Mouse (Mus musculus): ENCODE results near the gene Psmb3.

DNA sequence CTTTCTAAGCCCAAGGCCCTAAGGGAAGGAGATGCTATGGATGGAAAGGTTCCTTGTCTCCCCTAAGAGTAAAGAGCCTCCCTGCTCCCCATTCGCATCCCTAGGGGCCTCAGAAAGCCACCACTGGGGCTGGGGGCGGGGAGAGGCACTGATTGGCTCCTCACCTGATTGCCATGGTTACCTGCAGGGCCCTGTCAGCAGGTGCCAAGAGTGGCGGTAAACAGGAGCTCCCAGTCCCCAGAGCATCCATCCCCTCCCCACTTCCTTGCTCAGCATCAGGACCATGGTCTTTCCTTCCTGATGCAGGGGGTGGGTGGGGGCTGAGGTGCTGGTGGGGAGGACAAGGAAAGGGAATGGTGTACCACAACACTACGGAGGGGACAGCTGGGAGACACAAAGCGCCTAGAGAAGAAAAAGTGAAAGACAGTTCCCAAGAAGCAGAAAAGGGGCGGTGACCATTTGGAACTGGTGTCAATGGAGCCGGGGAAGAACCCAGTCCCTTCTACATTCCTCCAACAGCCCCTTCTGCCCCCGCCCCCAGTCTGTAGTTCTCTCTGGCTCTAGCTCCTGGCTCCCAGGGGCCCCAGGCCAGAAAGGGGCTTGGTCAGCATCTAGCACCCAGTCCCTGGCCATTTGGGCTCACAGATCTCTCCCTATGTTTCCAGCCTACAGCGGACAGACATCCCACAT is 7.3 kb upstream of the Psmb3 start:
- TF ChIP-seq CTCF (conservative IDR thresholded peaks at IDR 0.05; ENCODE audit: low read length), result no peak
- no peak for TF ChIP-seq NANOG (IDR thresholded peaks at IDR 0.05; ENCODE audit: borderline replicate concordance, low read length)
- no peak for TF ChIP-seq POU5F1 (IDR thresholded peaks at IDR 0.05; ENCODE audit: borderline replicate concordance, low read length)
